Mouse (Mus musculus) brain, embryonic 18.5 days (tissue): ENCODE data around the gene Tdrd3.

Experiments
- DNase-seq: peaks from one replicate; pipeline ENCODE4 v3.0.0-alpha.2; 2012; ENCODE audit warnings: low read depth, low spot score

Tdrd3 gene

GRCm38 (mm10) chr14:87566211-87566610, 149.8 kb downstream of the Tdrd3 start:
- DNase-seq = no peak

DNA sequence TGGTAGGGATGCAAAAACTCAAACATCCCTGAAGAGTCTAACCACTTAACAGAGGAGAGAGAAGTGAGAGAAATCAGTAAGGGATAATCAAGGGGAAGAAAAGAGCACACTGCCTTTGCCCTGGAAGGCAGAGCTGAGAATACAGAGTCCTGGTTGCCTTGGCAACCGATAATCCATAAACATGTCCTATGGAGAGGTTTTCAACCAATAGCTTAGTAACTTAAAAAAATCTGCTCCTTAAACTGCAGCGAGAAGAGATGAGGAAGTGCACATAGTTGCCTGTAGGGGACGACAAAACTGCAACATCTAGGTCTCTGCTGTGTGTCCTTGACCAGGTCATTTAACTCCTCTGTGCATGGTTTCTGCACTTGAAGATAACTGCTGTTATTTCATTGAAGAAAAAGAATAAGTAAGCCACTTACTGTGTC, 150.6 kb downstream of the Tdrd3 start:
- DNase-seq = no peak

DNA sequence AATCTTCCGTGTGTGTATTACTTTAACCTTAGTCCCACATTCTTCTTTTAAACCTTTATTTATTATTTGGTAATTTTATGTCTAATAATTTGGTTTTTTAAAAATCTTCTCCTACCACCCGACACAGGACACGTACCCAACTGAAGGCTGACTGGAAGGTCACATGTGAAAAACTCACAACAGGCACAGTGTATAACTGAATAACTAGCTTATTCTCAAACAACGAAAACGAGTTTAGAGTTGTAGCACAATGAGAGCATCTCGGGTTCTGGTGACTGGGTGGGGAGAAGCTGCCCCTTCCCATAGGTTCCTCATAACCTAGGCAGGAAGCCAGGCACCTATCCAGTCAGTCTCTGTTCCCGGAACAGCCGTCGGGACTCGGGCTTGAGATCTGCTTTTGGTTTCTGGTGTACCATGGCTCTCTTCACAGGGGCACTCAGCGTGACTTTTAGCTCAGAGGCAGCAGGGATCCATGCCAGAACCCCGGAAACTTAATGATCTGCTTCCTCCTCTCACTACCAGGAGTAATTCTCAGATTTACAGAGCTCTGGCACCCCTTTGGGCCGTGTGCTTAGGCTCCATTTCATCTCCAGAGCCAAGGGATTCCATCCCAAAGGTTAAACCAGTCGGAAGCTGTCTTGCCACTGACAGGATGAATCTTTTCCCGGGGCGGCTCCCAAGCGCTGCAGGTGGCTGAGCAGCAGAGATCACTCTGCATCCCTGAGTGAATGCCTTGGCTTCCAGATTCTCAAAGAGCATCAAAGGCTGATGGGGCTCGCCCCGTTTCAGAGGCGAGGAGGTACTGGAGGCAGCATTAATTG, 151.4 kb downstream of the Tdrd3 start:
- DNase-seq = no peak

GRCm38 (mm10) chr14:87568447-87568908, 152.0 kb downstream of the Tdrd3 start:
- peak; percentile 16 for DNase-seq

- DNase-seq = no peak
Measured at GRCm38 (mm10) chr14:87569471-87569870, 153.0 kb downstream of the Tdrd3 start.

- DNase-seq = no peak
Measured at GRCm38 (mm10) chr14:87572453-87572852, 156.0 kb downstream of the Tdrd3 start.

DNA sequence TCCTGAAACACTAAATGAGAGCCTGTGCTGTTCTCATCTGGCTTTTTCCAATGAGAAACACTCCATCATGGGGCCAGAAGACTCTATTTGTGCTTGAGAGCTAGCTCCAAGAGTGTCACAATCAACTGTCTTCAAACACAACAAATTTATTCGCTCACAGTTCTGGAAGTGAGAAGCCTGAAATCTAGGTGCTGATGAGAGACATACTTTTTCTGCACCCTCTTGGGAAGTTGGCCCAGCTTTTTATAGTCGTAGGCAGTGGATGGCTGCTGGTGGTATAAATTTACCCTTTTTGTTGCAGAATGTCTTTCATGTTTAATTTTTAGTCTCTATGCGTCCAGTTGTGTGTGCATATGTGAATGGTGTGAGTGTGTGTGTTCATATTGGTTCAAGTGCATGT, 166.2 kb downstream of the Tdrd3 start:
- no peak for DNase-seq
